Mouse (Mus musculus): ENCODE results near the gene Mllt6. TPM values are rescaled to one million over a fixed set of nuclear protein-coding genes. Genes with fewer than 3 reads are reported as not detected.
A peak's percentile ranks its signal among the peaks of the same experiment; 100 is the strongest.

Mllt6 gene
- polyA plus RNA-seq, 1 experiment from 2014 or later: 5.2 TPM

- under 1% methylated on average over 43 of the region's 43 CpGs for WGBS
- TF ChIP-seq CTCF (IDR thresholded peaks at IDR 0.05; ENCODE audit: low read depth): no peak
- Histone ChIP-seq H3K27me3 (ENCODE audit: insufficient read depth, low read length) (no peaks in the 10 kb centered on the region), H3K36me3 (ENCODE audit: insufficient read depth) (peaks cover 41% of the 10 kb centered on the region), H3K9me3 (ENCODE audit: low read depth, low read length) (no peaks in the 10 kb centered on the region), H3K4me2 (peak within 1 kb of the TSS; percentile 67), H3K4me3 (ENCODE audit: low read depth, low read length) (peak within 1 kb of the TSS; percentile 35), H3K9ac (peak within 1 kb of the TSS; percentile 50), H3K4me1 (ENCODE audit: insufficient read depth) (peaks cover 7% of the 10 kb centered on the region; the same call in 1 of the 2 replicates), H3K27ac (ENCODE audit: low read depth) (peak within 1 kb of the TSS; percentile 36; the same call in 1 of the 2 replicates)
- DNase-seq (peak; percentile 92), ATAC-seq (ENCODE audit: insufficient read depth) (peak; percentile 79)
These were observed 22.6 kb downstream of the Mllt6 start, which contains the start of gene Cisd3 for GRCm38 (mm10) chr11:97685613-97686321. TSS of gene Cisd3 (plus strand) at chr11:97685826.

DNA sequence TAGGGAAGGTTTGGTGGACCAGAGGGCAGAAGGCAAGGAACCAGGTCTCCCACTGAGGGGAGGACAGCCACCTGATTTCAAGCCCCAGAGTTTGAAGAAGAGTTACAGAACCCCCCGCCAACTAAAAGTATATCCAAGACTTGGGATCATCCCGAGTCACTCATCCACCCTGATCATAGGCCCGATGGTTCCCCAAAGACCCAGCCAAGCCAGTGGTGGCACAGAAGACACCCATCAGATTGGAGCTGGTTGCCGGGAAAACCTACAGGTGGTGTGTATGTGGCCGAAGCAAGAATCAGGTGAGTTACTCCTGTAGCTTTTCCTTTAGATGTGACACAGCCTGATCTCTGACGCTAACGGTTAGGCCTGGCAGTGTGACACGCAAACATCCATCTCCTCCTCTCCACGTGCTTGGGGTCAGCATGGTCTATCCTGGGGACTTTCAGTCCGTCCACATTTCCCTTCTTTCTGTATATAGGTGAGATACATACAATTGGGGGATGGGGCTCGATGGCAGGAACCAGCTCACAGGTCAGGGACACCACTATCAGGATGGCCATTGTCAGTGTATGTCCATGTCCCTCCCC lies 23.2 kb downstream of the Mllt6 start:
- Histone ChIP-seq H3K4me1 (ENCODE audit: insufficient read depth) (peaks cover 7% of the 10 kb centered on the region; the same call in 1 of the 2 replicates), H3K9me3 (ENCODE audit: low read depth, low read length) (no peaks in the 10 kb centered on the region), H3K4me2 (peak overlapping the region; percentile 67), H3K4me3 (ENCODE audit: low read depth, low read length) (peak overlapping the region; percentile 35), H3K9ac (peak overlapping the region; percentile 50), H3K36me3 (ENCODE audit: insufficient read depth) (peaks cover 42% of the 10 kb centered on the region), H3K27me3 (ENCODE audit: insufficient read depth, low read length) (no peaks in the 10 kb centered on the region), H3K27ac (ENCODE audit: low read depth) (peak overlapping the region; percentile 24; the same call in 1 of the 2 replicates)
- 60% methylated on average over 11 of the region's 11 CpGs for WGBS
- ATAC-seq (ENCODE audit: insufficient read depth): no peak
- TF ChIP-seq CTCF (IDR thresholded peaks at IDR 0.05; ENCODE audit: low read depth): no peak
- no peak for DNase-seq

DNA sequence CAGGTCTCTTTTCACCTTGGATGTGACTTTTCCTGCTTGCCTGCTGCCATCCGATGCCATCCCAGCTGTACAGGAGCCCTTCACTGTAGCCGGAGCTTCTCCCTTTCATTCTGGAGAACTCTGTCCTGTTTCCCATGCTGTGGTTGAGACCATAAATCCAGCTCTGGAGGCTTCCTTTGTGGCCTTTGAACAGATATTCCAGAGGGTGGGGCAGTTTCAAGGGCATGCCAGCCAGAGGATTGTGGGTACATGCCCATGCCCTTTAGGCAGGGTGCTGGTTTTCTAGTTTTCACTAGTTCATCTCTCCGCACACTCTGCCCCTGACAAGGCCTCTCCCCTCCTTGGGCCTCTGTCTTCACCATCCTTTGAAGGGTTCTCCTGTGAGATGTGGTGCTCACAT lies 23.8 kb downstream of the Mllt6 start:
- H3K36me3 ChIP-seq (ENCODE audit: insufficient read depth): peaks cover 43% of the 10 kb centered on the region
- no peak overlapping the region for H3K4me3 ChIP-seq (ENCODE audit: low read depth, low read length)
- H3K4me1 ChIP-seq (ENCODE audit: insufficient read depth): peaks cover 7% of the 10 kb centered on the region; the same call in 1 of the 2 replicates
- DNase-seq: no peak
- H3K9me3 ChIP-seq (ENCODE audit: low read depth, low read length): no peaks in the 10 kb centered on the region
- no peaks in the 10 kb centered on the region for H3K27me3 ChIP-seq (ENCODE audit: insufficient read depth, low read length)
- TF ChIP-seq CTCF (IDR thresholded peaks at IDR 0.05; ENCODE audit: low read depth): no peak
- 89% methylated on average over 3 of the region's 3 CpGs for WGBS
- no peak overlapping the region for H3K9ac ChIP-seq
- no peak overlapping the region; the same call in 1 of the 2 replicates for H3K4me2 ChIP-seq
- no peak for ATAC-seq (ENCODE audit: insufficient read depth)
- no peak overlapping the region for H3K27ac ChIP-seq (ENCODE audit: low read depth)

GRCm38 (mm10) chr11:97689861-97690260 lies 26.6 kb downstream of the Mllt6 start:
- TF ChIP-seq CTCF (IDR thresholded peaks at IDR 0.05; ENCODE audit: low read depth): peak; percentile 98
- Histone ChIP-seq H3K4me3 (ENCODE audit: low read depth, low read length) (no peak overlapping the region), H3K4me2 (no peak overlapping the region), H3K9ac (no peak overlapping the region), H3K9me3 (ENCODE audit: low read depth, low read length) (no peaks in the 10 kb centered on the region), H3K4me1 (ENCODE audit: insufficient read depth) (peaks cover 13% of the 10 kb centered on the region), H3K36me3 (ENCODE audit: insufficient read depth) (peaks cover 54% of the 10 kb centered on the region), H3K27ac (ENCODE audit: low read depth) (no peak overlapping the region), H3K27me3 (ENCODE audit: insufficient read depth, low read length) (no peaks in the 10 kb centered on the region)
- ATAC-seq (ENCODE audit: insufficient read depth): no peak
- 22% methylated on average over 10 of the region's 10 CpGs for WGBS
- DNase-seq: peak; percentile 88

- no peak for ATAC-seq (ENCODE audit: insufficient read depth)
- H3K27ac ChIP-seq (ENCODE audit: low read depth): peak overlapping the region; percentile 75; the same call in 1 of the 2 replicates
- H3K9ac ChIP-seq: no peak overlapping the region; the same call in 1 of the 2 replicates
- WGBS: 78% methylated on average over 4 of the region's 4 CpGs
- no peak for TF ChIP-seq CTCF (IDR thresholded peaks at IDR 0.05; ENCODE audit: low read depth)
- no peak overlapping the region for H3K4me2 ChIP-seq
- no peak for DNase-seq
- peaks cover 24% of the 10 kb centered on the region for H3K4me1 ChIP-seq (ENCODE audit: insufficient read depth)
- peaks cover 46% of the 10 kb centered on the region for H3K36me3 ChIP-seq (ENCODE audit: insufficient read depth)
- no peak overlapping the region for H3K4me3 ChIP-seq (ENCODE audit: low read depth, low read length)
- no peaks in the 10 kb centered on the region for H3K27me3 ChIP-seq (ENCODE audit: insufficient read depth, low read length)
- no peaks in the 10 kb centered on the region for H3K9me3 ChIP-seq (ENCODE audit: low read depth, low read length)
These were observed 31.2 kb downstream of the Mllt6 start for GRCm38 (mm10) chr11:97694435-97694834.

DNA sequence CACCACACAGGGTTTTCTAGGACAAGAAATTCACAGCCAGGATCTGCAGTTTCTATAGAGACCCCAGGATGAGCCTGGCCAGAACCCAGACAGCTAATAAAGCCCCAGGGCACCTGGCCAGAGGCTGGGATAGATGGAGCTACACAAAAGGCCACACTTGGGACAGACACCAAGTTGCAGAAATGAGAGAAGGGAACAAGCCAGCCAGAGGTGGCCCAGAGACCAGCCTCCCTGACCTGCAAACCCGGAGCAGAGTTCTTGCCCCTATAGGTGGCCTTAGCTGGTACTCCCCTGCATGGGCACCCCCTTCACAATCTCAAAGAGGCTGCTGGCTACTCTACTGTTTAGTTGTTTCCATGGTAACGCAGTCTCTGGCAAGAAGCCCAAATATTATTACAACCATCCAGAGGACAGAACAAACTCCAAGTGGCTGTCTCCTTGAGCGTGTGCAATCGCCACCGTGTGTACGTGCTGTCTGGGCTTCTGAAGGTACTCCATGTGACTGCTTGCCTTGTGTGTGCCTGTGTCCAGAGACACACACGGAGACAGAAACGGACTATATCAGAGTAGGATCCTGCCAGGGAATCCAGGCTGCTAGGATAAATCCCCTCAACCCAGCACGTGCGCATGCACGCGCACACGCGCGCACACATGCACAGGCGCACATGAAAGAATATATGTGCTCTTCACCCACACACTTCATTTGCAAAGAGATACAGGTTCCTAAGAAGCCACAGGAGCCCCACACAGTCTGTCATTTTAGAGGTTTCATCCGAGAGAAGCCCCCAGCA lies 31.9 kb downstream of the Mllt6 start:
- peaks cover 24% of the 10 kb centered on the region for H3K4me1 ChIP-seq (ENCODE audit: insufficient read depth)
- no peaks in the 10 kb centered on the region for H3K9me3 ChIP-seq (ENCODE audit: low read depth, low read length)
- peak overlapping the region; percentile 21 for H3K4me2 ChIP-seq
- 50% methylated on average over 17 of the region's 17 CpGs for WGBS
- H3K27ac ChIP-seq (ENCODE audit: low read depth): peak overlapping the region; percentile 75
- H3K9ac ChIP-seq: peak overlapping the region; percentile 32
- H3K4me3 ChIP-seq (ENCODE audit: low read depth, low read length): no peak overlapping the region
- ATAC-seq (ENCODE audit: insufficient read depth) (peak; percentile 12; the same call in 1 of the 2 replicates), DNase-seq (peak; percentile 97)
- no peak; the same call in 1 of the 2 replicates for TF ChIP-seq CTCF (IDR thresholded peaks at IDR 0.05; ENCODE audit: low read depth)
- no peaks in the 10 kb centered on the region for H3K27me3 ChIP-seq (ENCODE audit: insufficient read depth, low read length)
- peaks cover 40% of the 10 kb centered on the region for H3K36me3 ChIP-seq (ENCODE audit: insufficient read depth)
